Mouse (Mus musculus): Measurements from ENCODE around the gene Dgki.

DNA sequence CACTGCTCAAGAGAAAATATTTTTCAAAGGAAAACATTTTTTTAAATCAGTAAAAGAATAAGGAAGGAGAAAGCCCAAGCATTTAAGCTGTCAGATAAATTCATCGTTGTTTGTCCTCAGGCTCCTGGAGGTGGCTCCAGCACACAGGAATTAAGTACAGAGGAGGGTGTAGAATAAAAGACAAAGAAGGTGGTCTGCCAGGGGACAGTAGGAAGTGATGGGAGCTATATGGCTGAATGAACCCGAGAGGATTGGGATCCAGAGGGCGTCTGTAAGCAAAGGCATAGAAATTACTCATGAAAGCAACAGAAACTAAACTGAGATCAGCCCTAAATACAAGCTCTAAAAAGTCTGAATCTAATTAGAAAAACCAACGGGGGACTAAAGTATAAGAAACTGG lies 418.7 kb downstream of the Dgki start:
- TF ChIP-seq CTCF (IDR thresholded peaks at IDR 0.05; ENCODE audit: control insufficient read depth, insufficient read depth, insufficient read length), result no peak
- no peak for TF ChIP-seq MAX (IDR thresholded peaks at IDR 0.05)
- TF ChIP-seq USF1 (IDR thresholded peaks at IDR 0.05; ENCODE audit: low read depth), result no peak
- no peak for TF ChIP-seq MYOG (IDR thresholded peaks at IDR 0.05; ENCODE audit: control insufficient read depth, extremely low read depth, insufficient read length)
- TF ChIP-seq CEBPB (IDR thresholded peaks at IDR 0.05; ENCODE audit: low read depth), result no peak
- no peak for TF ChIP-seq MYOD1 (IDR thresholded peaks at IDR 0.05; ENCODE audit: control insufficient read depth, insufficient read length, low read depth)
- no peak for TF ChIP-seq FOSL1 (IDR thresholded peaks at IDR 0.05; ENCODE audit: insufficient read depth, low read length, poor library complexity, severe bottlenecking)
